Mouse (Mus musculus) adrenal gland, postnatal 10 days (tissue): Measurements from ENCODE around the gene Stom. TPM values are rescaled to one million over a fixed set of nuclear protein-coding genes. Genes with fewer than 3 reads are reported as not detected.
A peak's percentile ranks its signal among the peaks of the same experiment; 100 is the strongest.

ENCODE experiments used
- DNase-seq: peaks from one replicate; pipeline ENCODE4 v3.0.0; 2021; ENCODE audit warnings: mixed read lengths
- long read RNA-seq, 2 experiments: library from polyadenylated mRNA; stranded (forward); transcript quantifications; one replicate each; pipeline ENCODE4 v2.0.0; 2021
- total RNA-seq, 2 experiments: library from RNA; stranded (reverse); gene quantifications; 2 replicates each; pipeline ENCODE4 v1.2.3; 2021

The Stom gene
- total RNA-seq: 10 to 100 TPM; 69.7 to 83.4 TPM
- long read RNA-seq, experiment 1, transcript Stom-201 (7 exons, 2,787 nt): major isoform, 34 of 46 reads
- long read RNA-seq, experiment 1, partial matches to known transcripts: 1 of 46 reads
- long read RNA-seq, experiment 1, other reads (novel, unspliced or antisense): 11 of 46 reads
- long read RNA-seq, experiment 2, transcript Stom-201 (7 exons, 2,787 nt): major isoform, 70 of 75 reads
- long read RNA-seq, experiment 2, partial matches to known transcripts: 3 of 75 reads
- long read RNA-seq, experiment 2, other reads (novel, unspliced or antisense): 1 of 75 reads

DNA sequence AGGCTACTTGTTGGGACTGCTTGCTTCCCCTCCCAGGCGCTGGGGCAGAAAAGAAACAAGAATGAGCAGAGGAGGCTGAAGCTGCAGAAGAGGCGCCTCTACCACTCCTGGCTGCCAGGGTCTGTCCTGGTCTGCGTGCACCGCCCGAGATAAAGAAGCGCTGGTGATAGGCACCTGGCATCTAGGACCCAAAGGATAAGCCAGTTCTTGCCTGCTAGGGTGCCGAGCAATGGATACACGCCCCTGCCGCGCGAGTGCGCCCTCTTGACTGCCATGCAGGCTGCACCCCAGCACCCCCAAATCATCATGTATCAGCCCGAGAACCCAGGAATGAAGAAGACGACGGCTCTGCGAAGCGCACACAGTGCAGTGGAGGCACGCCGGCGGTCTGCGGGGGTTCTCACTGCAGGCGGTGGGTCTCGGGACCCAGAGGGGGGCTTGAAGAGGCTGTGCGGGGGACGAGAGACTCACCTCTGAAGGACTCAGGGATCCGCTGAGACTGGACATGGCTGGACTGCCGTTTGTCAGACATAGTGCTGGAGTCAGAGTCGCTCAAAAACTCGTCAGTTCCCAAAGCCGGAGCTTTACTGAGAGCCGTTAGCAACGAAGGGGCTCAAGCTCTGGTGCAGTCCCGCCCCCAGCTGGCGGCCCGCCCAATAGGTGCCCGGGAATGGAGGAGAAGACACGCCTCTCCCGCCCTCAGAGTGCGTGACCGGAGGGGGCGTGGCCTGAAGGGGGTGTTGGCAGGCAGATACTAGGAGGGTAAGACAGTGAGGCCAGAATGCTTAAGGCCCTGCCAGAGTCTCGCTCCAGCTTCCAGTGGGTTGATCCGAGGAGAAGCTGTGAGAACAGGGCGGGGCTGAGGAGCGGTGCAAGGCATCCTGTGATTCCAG, at the start of gene Stom:
TSS of gene Stom (minus strand) at position 589 of the 893 bp plus-strand sequence.
- DNase-seq: peak; percentile 100

DNA sequence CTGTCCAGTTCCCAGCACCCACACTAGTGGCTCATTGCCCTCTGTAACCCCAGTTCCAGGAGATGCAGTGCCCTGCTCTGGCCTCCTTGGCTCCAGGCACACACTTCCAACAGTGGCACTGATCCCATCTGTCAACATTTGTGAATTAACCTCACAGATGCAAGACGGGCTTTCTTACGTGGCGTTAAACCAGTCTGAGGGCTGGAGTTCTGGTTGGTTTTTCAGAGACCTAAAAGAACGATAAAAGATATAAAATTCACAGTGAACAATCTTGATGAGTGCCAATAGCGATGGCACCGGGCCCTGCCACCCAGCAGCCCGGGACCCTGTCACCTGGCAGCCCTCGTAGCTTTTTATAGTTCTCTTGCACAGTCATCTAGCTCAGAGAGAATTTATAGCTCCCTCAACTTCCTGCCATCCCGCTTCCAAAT, 48.7 kb upstream of the Stom start:
- DNase-seq: peak; percentile 46

DNA sequence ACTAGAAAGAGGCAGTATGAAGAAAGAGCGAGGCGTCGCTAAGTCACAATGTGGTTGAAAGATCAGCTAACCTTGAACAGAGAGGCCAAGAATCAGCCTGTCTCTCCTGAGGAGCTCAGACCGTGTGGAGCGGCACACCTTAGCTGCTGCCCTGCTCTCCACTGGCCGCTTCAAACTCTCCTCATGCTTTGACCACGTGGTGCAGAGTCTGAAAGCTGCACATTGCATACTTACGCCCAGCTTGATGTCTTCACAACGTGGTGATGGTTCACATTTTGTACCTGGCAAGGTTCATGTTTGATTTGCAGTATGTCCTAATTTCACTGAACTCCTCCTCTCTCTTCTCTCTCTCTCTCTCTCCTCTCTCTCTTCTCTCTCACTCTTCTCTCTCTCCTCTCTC, 42.5 kb upstream of the Stom start:
- DNase-seq: no peak

DNA sequence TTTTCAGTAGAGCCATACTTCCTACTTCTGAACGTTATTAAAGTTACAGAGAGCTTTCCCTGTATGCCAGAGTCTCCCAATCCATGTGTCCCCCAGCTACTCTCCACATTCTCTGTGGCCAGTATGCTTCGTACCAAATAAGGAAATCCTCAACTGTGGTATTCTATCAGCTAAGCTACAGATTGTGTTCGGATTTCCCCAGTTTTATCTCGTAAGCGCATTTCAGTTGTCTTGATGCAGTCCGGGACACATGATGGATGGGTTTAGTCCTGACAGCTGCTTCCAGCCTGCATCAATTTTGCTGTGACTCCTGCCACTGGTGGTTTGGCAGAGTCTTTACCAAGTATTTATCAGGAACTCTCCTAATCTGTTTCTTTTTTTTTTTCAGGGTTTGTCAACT, 40.8 kb upstream of the Stom start:
- DNase-seq: no peak

DNA sequence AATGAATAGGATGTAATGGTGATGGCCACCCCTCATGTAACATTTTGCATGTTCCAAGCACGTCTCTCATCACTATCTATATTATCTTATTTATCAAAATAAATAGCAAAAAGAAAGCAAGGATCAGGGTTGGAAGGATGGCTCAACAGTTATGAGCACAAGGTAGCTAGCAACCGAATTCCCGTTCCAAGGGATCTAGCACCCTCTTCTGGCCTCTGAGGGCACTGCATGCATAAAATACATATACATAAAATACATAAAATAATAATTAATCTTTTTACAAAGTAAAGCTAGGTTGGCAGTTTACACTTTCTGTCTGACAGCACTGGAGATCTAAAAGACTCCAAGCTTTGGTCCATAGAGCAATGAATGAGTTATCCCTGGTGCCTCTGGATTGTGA, 36.2 kb upstream of the Stom start:
- peak; percentile 33 for DNase-seq

DNA sequence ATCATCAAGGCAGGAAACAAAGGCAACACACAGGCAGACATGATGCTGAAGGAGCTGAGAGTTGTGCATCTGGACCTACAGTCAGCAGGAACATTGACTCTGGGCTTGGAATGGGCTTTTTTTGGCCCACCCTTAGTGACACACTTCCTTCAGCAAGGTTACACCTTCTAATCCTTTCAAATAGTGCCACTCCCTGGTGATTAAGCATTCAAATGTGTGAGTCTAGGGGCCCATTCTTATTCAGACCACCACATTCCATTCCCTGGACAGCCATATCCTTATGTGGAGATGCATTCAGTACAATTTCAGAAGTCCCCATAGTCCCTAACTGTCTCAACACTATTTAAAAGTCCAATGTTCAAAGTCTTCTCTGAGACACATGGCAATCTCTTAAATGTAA, 33.9 kb upstream of the Stom start:
- DNase-seq: no peak

DNA sequence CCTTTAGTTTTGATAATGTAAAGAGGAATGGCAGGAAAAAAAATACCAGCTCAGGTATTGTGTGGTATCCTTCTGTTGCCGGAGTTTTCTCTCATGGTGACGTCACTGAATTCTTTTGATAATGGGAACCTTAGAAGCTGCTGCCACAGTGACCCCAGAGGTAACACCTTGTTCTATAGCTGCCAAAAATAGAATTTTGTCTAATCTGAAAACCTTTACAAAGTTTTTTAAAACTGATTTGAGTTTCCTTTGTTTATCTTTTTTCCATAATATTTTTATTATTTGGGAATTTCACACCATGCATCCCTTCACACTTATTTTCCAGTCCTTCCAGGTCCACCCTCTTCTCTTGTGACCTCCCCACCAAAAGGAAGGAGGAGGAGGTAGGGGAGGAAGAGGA, 30.9 kb upstream of the Stom start, which contains the start of gene 4930568D16Rik:
TSS of gene 4930568D16Rik (minus strand) at position 101 of the 400 bp plus-strand sequence.
- no peak for DNase-seq

DNA sequence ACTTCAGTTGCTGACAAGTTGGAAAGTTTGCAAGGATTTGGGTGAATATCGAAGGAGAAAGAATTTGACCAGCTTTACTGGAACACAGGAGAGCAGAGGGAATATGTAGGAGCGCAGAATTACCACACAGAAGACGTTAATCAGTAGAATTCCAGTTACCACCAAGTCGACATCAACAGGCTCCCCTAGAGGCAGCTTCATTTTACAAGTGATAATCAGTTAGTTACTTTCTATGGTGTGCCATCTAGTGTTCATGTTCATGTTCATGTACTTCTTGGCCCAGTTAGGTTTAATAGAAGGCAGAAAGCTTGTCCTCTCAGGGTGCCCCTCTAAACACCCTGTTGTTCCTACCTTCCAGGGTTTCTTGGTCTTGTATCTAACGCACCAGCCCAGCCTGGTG, 12.4 kb upstream of the Stom start:
- no peak for DNase-seq

DNA sequence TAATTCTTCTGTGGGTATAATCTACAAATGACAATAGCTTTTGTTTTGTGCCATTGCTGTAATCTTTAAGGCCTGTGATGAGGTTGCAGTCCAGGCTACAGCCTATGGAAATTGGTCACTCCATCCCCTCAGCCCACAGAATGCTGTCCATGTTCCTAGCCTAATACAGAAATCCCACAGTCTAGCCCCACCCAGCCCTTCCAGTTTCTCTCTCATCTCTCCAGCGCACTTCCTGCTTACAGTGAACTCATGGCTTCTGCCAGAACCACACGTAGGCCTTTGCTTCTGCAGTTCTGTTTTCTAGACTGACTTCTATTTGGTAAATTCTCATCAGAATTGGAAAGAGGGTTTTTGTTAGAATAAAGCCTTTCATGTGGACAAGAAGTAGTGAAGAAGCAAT, 9.2 kb upstream of the Stom start:
- DNase-seq: no peak

DNA sequence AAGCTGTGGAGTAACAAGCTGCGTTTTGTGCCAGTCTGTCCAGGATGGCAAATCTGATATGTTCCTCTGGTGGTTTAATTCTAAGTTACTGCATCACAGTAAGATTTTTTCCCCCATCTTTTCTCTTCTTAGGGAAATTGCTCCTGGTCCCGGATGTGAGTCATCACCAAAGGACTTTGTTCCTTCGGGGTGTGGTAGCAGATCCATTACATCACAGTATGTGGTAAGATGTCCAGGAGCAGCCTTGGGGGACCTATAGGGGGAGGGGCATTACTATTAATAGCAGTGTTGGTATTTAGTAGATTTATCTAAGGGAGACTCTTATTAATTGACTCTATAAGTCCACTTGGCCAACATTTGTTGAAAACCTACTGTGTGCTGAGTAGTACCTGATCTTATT, 5.8 kb upstream of the Stom start:
- no peak for DNase-seq

DNA sequence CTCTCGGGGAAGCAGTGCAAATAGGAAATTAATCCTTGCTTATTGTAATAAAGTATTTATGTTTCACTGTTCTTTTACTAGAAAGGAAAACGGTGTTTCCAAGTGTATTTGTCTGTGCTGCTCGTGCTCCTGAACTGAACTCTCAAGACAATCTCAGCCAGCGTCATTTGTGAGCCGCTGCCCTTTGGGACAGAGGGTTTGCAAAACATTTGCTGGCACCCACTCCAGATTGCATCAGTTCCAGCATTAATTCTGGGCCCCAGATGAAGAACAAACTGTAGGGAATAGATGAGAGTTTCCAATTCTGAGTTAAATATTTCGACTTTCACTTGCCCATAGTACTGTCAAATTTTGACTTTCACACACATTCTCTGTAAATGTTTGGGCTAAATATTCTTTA, 1.9 kb upstream of the Stom start:
- peak; percentile 75 for DNase-seq

DNA sequence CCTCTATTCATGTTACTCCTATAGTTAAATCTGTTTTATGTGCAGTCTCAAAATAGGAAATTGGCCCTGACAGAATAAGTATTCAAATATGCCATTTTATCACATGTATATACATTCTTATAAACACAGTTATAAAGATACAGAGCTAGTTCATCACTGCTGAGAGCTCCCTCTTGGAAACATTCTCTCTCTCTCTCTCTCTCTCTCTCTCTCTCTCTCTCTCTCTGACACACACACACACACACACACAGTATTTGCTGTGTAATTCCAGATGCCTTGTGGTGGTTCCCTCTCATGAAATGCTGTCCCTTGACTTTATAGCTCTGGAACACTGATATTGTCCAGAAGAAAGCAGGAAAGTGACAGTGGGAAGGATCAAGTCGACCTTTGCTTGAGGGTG, 1.3 kb upstream of the Stom start:
- DNase-seq: no peak

DNA sequence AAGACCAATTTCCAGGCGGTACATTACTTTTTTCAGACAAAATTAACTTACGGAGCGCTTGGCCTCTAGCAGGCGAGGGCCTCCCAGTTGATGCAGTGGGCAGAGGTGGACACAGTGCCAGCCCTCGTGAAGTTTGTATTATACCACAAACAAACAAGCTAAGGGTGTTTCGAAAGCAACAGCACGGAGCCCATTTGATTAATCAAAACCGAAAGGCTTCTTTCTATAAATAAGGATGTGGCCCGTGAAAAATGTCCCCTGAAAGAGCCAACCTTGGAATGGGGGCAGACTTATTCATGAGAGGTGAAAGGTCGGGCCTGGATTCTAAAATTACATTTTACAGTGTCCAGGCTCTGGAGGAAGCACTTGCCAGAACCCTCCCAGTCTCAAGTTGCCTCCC, 643 bp upstream of the Stom start:
- no peak for DNase-seq

DNA sequence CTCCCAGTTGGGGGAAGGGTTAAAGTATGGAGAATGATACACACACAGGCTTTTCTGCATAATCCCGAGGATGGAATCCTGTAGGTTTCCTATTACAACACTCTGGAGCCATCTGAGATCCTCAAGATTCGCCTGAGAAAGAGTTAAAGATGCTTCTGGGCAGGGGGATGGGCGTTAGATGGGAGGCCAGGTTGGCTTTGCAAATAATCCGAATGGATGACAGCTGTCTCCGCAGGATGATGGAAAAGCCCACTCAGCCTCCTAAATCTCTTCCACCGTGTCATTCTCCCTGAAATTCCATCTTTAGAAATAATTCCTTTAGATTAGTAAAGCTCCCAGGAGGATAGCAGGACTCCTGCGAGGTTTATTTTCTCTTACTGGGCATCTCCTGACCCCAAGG, 1.2 kb downstream of the Stom start:
- no peak for DNase-seq

DNA sequence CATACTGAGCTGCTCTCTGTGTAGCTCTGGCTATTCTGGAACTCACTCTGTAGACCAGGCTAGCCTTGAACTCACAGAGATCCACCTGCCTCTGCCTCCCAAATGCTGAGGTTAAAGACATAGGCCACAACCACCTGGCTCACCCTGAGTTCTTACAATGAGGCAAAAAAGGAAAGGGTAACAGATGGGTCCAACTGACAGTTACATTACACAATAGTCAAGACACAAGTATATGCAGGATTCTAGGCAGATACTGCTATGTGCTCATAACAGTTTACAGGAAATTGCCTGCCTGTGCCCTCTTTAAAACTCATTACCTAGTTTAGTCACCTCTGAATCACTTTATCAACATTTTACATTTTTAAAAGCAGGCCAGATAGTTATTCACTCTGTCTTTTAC, 3.1 kb downstream of the Stom start:
- no peak for DNase-seq

DNA sequence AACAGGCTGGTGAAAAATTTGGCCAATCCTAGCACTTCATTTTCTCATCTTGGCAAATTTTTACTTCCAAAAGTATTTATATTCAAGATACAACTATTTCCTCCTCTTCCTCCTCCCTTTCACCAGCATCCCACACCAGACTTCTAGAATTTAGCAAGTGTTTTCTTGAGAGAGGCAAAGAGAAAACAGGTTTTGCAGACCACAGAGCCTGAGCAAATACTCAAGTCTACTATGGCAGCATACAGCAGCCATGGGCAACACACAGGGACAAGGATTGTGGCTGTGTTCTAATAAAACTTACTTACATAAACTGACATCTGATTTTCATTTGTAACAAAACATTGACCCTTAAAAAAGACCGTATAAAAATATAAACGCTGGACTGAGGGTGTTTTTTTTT, 5.6 kb downstream of the Stom start:
- DNase-seq: no peak

DNA sequence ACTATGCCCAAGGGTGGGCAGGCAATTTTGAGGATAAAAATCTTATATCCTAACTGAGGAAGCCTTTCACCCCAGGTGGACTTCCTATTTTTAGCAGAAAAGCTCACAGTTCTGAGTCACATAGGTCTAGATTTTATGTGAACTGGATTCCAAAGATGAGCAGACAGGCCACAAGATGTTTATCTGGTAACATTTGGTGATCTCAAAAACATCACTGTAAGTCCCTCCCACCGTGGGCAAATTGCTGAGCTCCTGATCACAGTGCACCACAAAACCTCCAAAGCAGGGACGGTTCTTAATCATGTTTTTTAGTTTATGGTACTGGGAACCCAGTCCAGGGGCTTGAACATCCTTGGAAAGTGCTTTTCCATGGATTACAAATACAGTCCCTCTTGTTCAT, 7.7 kb downstream of the Stom start:
- no peak for DNase-seq

DNA sequence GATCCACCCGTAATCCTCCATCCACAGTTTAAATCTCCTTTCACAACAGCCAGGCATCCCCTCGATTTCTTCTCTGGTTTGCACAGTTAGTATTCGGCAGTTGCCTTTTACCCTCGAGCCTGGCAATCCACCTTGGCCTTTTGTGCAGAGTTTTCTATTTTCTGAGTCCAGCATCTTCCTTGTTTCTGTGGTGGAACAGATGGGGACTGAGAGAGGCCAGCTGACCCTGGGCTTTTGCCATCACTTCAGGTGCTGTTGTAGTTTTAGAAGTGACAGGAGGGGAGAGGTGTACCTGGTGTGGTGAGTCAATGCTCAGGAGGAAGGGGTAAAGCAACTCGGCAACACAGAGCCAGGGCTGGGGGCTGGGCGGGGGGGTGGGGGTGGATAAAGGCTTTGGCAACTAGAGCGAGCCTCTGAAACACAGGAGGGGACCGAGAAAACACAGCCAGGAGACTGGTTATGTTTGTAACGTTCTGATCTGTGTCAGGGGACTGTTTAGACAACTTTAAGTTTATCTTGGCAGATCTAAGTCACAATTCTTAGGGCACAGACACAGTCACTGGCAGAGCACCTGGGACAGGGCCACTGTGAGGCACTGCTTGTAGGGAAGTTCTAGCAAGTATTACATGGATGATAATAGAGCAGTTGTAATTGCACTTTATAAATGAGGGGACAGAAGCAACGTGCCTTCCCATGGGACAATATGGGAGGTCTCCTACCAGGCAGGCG, 8.5 kb downstream of the Stom start:
- no peak for DNase-seq

DNA sequence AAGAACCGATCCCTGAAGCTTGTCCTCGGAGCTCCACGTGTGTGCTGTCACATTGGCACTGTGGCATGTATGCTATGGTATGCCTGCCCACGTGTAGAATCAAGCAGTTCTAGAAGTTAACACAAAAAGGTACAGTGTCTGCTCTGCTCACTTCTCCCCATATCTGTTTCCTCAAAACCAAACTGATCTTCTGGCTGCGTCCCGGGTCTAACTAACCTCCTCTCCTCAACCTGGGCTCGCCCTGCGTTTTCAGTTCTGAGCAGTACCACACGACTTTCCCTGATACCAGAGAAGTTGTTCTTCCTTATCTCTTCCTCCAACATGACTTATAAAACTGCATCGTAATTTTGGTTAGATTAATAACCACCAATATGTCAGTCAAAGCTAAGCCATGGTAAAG, 9.2 kb downstream of the Stom start:
- DNase-seq: no peak

DNA sequence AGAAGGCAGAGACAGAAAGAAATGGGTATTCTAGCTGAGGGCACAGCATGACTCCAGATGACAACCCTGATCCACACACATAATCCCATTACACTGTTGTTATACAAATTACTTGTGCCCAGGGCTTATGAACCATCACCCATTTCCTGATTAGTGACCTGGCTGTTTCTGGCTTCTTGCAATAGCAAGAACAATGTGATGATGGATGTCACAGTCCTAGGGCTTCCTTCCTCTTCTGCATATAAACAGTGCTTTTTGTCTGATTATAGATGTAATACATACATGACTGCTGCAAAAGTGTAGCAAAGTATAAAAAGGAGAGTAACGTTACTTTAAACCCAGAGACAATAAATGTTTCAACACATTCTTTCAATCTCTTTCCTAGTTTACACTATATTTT, 9.8 kb downstream of the Stom start:
- DNase-seq: no peak

DNA sequence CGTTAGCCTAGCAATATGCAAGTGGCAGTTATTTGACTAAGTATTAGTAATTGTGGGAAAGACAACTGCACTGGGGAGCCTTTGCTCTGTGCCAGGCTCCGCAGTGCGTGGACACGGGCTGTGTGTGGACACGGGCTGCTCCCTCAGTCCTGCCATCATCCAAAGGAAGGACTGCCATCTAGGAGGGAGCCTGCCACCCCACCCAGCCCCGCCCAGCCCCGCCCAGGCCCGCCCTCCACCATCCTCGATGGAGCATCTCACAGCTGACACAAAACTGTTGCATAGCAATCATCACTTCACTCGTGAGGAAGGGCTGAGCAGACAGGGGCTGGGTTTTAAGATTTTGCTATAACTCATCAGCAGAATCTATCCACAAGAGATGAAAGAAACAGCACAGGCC, 10.8 kb downstream of the Stom start:
- no peak for DNase-seq

DNA sequence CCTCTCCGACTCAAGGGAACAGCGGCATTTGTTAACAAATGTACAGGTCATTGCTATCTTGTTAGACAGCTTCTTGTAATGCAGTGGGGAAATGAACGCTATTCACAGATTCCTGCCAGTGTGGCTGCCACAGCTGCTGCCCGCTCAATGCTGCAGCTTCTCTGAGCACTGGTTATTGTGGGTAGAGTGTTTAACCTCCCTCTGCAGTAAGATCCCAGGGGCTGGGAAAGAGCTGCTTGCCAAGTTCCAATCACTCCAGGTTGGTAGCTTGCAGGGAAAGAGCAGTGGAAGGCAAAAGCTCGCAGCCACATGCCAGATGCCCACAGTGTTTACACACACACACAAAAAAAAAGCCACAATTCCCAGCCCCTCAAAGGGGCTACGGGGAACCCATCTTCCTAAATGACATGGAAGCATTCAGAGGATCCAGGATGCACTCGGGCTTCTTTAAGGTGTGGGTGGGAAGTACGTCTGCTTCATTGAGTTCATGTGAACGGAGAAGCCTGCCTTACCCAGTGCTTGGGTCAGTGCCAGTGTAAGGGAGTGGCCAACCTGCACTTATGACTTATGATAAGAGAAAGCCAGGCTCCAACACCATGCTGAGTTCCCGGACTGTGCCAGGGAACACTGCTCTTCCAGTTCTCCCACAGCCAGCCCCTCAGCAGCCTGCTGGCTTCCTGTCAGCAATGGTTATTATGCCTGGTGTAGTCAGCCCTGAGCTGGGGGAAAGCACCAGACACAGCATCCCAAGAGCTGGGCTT, 14.2 kb downstream of the Stom start:
- peak; percentile 62 for DNase-seq
